Mouse (Mus musculus) ES-E14 (cell line): ENCODE results near the gene Pck2. TPM values are rescaled to one million over a fixed set of nuclear protein-coding genes. Genes with fewer than 3 reads are reported as not detected.
A peak's percentile ranks its signal among the peaks of the same experiment; 100 is the strongest.

Experiments
- DNase-seq: peaks from one replicate; pipeline ENCODE4 v3.0.0-alpha.2; 2013; ENCODE audit warnings: low read depth, low spot score
- H3K27ac ChIP-seq: 2 replicates; pipeline ENCODE4 v1.5.1; 2012; ENCODE audit warnings: low read depth, mild to moderate bottlenecking, low read length, moderate library complexity, mixed read lengths; ENCODE audit not compliant: poor library complexity, insufficient read depth, severe bottlenecking
- H3K36me3 ChIP-seq: 2 replicates; pipeline ENCODE4 v1.6.1; 2012; ENCODE audit warnings: mild to moderate bottlenecking, low read length, moderate library complexity, mixed read lengths; ENCODE audit not compliant: control insufficient read depth, poor library complexity, insufficient read depth, severe bottlenecking
- H3K4me1 ChIP-seq, 2 experiments: fragments of 150-350 bp in 1 of 2; sonication (generic) in 1 of 2; 2 replicates each; pipeline ENCODE4 v1.6.1; 2012; ENCODE audit warnings: low read length in 2 of 2, mild to moderate bottlenecking in 1 of 2, mixed read lengths in 1 of 2; ENCODE audit not compliant: control insufficient read depth in 2 of 2, insufficient read depth in 2 of 2, poor library complexity in 1 of 2
- H3K4me3 ChIP-seq, 2 experiments: fragments of 150-350 bp in 1 of 2; sonication (generic) in 1 of 2; 2 replicates each; pipeline ENCODE4 v1.5.1; 2012; ENCODE audit warnings: low read length in 2 of 2, low read depth in 1 of 2, mild to moderate bottlenecking in 1 of 2, mixed read lengths in 1 of 2; ENCODE audit not compliant: insufficient read depth in 1 of 2, poor library complexity in 1 of 2, severe bottlenecking in 1 of 2
- H3K9ac ChIP-seq: 2 replicates; pipeline ENCODE4 v1.6.1; 2012; ENCODE audit warnings: low read depth, mild to moderate bottlenecking, low read length, mixed read lengths; ENCODE audit not compliant: poor library complexity, insufficient read depth, severe bottlenecking
- H3K9me3 ChIP-seq: fragments of 150-350 bp; sonication (generic); 2 replicates; pipeline ENCODE4 v1.6.1; 2012; ENCODE audit warnings: low read depth, mild to moderate bottlenecking, low read length; ENCODE audit not compliant: control insufficient read depth, insufficient read depth
- CHD2 ChIP-seq: IDR thresholded peaks from 2 replicates; pipeline ENCODE4 v1.6.1; 2014; ENCODE audit warnings: mild to moderate bottlenecking, low read depth, low read length, inconsistent platforms
- HCFC1 ChIP-seq: IDR thresholded peaks from 2 replicates; pipeline ENCODE4 v1.6.1; 2012; ENCODE audit warnings: low read length, inconsistent platforms, borderline replicate concordance; ENCODE audit not compliant: insufficient read depth
- MAFK ChIP-seq: IDR thresholded peaks from 2 replicates; pipeline ENCODE4 v1.6.1; 2014; ENCODE audit warnings: mild to moderate bottlenecking, low read depth, low read length, inconsistent platforms; ENCODE audit not compliant: insufficient read depth
- ZC3H11A ChIP-seq: IDR thresholded peaks from 2 replicates; pipeline ENCODE4 v1.6.1; 2012; ENCODE audit warnings: low read depth, mild to moderate bottlenecking, inconsistent platforms, low read length, borderline replicate concordance
- ZNF384 ChIP-seq: IDR thresholded peaks from 2 replicates; pipeline ENCODE4 v1.6.1; 2012; ENCODE audit warnings: low read depth, low read length, inconsistent platforms
- in situ Hi-C, 2 experiments: fragments of 600-800 bp; cut with MboI; formaldehyde crosslinking; loops; one replicate each; pipeline ENCODE4 v1.15.1; 2025; ENCODE audit warnings: low sequenced_read_pairs in 2 of 2, inconsistent platforms in 1 of 2; ENCODE audit not compliant: unreplicated experiment in 2 of 2
- total RNA-seq: library from RNA; depleted of rRNA; stranded (reverse); fragments of 300-350 nt; gene quantifications from 2 replicates; pipeline ENCODE4 v1.2.3, GENCODE M21; 2012

Gene Pck2
- total RNA-seq, 1 experiment: 28.5 TPM

DNA sequence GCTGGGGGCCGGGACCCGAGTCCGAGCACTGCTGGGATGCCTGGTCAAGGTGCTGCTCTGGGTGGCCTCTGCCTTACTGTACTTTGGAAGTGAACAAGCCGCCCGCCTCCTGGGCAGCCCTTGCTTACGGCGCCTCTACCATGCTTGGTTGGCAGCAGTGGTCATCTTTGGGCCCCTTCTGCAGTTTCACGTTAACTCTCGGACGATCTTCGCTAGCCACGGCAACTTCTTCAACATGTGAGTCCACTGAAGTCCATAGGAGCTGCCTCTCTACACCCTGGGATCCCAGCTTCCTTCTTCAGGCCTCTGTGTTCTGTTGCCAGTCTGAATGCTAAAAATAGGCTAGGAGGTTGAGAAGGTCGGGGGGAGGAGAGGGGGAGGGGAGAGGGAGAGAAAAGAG lies 35.6 kb downstream of the Pck2 start:
- Histone ChIP-seq H3K9me3 (no peaks in the 10 kb centered on the region), H3K9ac (no peak overlapping the region), H3K27ac (no peak overlapping the region), H3K4me3 (peak overlapping the region; percentile 7 to 28; a peak in 2 of 4 replicates), H3K36me3 (peaks cover 6% of the 10 kb centered on the region; the same call in 1 of the 2 replicates), H3K4me1 (peaks cover 6 to 14% of the 10 kb centered on the region in 2 experiments; a peak in 3 of 4 replicates)
- no peak for TF ChIP-seq ZNF384
- in situ Hi-C loops: no loop called here
- no peak for DNase-seq

DNA sequence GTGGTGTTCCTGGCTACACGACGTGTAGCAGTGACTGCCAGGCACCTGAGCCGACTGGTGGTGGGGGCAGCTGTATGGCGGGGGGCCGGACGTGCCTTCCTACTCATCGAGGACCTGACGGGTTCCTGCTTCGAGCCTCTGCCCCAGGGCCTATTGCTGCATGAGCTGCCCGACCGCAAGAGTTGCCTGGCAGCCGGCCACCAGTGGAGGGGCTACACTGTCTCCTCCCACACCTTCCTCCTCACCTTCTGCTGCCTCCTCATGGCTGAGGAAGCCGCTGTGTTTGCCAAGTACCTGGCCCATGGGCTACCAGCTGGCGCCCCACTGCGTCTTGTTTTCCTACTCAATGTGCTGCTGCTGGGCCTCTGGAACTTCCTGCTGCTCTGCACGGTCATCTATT lies 36.3 kb downstream of the Pck2 start:
- Histone ChIP-seq H3K4me1 (peaks cover 6 to 17% of the 10 kb centered on the region in 2 experiments; a peak in 3 of 4 replicates), H3K9me3 (no peaks in the 10 kb centered on the region), H3K4me3 (peak overlapping the region; percentile 4 to 34; a peak in 3 of 4 replicates), H3K27ac (no peak overlapping the region), H3K9ac (peak overlapping the region; percentile 4; the same call in 1 of the 2 replicates), H3K36me3 (peaks cover 9% of the 10 kb centered on the region; the same call in 1 of the 2 replicates)
- no peak for DNase-seq
- TF ChIP-seq HCFC1 (no peak), CHD2 (no peak), ZNF384 (no peak), ZC3H11A (no peak), MAFK (no peak)
- in situ Hi-C loops: no loop called here

DNA sequence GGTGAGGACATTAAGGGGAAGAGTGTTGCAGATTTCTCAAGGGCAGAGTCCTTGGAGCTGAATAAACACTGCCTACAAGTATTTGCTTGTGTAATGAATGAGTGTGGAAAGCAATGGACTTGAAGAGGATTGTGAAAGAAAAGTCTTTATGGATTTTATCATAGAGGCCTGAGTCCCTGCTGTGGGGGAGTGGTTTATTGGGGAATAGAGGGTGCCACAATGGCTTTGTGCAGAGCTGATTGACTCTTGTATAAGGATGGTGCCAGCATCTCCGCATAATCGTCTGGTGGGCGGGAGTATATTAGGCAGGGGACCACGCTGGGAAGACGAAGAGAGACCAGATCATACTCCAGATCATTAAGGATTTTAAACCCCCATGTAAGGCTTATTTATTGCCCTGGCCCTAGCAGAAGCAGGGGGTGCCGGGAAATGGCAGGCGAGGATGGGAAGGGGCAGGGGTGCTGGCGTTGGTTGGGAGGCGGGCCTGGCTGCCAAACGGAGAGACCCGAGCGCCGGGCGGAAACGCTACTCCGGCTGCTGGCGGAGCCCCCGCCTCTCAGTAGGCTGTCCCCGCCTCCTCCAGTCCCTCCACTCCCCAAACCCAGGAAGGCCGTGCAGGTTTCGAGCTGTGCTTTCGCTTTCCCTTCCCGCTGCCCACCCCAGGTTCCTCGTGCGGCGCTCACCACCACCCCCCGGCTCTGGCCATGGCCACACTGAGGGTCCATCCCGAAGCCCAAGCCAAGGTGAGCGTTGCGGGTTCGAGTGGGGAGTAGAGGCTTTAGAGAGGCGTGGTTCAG lies 38.0 kb downstream of the Pck2 start, which contains the start of gene Psme1:
Gene Psme1, plus strand, starts transcription at position 253 of the 797 bp plus-strand sequence.
- peak; percentile 50 for DNase-seq
- H3K36me3 ChIP-seq: peaks cover 13% of the 10 kb centered on the region; the same call in 1 of the 2 replicates
- peak within 1 kb of the TSS; percentile 68 for H3K9ac ChIP-seq
- H3K27ac ChIP-seq: 0 out of 2 replicates have a peak within 1 kb of the TSS, but pooled peaks have one; percentile 35
- H3K9me3 ChIP-seq: no peaks in the 10 kb centered on the region
- in situ Hi-C loops: no loop called here
- peak within 1 kb of the TSS; percentile 65 to 81 for H3K4me3 ChIP-seq
- TF ChIP-seq HCFC1 (0 out of 2 replicates have a peak, but pooled peaks have one; percentile 40), ZC3H11A (no peak)
- peaks cover 6 to 23% of the 10 kb centered on the region in 2 experiments; a peak in 3 of 4 replicates for H3K4me1 ChIP-seq

DNA sequence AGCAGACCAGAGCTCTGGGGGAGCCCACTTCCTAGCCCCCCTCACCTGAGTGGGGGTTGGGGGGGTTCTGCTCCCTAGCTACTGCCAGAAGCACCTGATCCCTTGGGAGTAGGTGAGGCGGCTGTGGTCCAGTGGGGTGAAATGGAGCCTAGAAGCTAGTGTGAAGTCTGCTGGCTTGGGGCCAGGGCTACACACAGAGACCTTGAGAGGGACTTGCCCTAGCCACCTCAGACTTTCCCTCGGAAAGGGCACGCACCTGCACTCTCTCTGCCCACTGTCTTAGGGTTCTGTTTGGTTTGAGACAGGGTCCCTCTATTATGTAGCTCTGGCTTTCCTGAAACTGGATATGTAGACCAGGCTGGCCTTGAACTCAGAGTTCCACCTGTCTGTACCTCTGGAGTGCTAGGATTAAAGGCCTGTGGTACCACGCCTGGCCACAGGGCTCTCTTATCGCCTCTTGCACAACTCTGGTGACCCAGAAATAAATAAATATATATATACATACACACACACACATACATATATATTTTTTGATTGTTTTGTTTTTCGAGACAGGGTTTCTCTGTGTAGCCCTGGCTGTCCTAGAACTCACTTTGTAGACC lies 38.7 kb downstream of the Pck2 start:
- Histone ChIP-seq H3K36me3 (peaks cover 13% of the 10 kb centered on the region; the same call in 1 of the 2 replicates), H3K9ac (peak overlapping the region; percentile 68), H3K4me3 (peak overlapping the region; percentile 65 to 81), H3K27ac (0 out of 2 replicates have a peak overlapping the region, but pooled peaks have one; percentile 35), H3K9me3 (no peaks in the 10 kb centered on the region), H3K4me1 (peaks cover 6 to 23% of the 10 kb centered on the region in 2 experiments; a peak in 3 of 4 replicates)
- TF ChIP-seq ZC3H11A: no peak
- no peak for TF ChIP-seq MAFK
- no peak for TF ChIP-seq ZNF384
- no peak for TF ChIP-seq HCFC1
- no peak for TF ChIP-seq CHD2
- in situ Hi-C loops: no loop called here
- no peak for DNase-seq
